Mouse (Mus musculus): ENCODE results near the gene Samhd1. TPM values are rescaled to one million over a fixed set of nuclear protein-coding genes. Genes with fewer than 3 reads are reported as not detected.

Gene Samhd1
- polyA plus RNA-seq, 1 experiment = 83.7 TPM

- Histone ChIP-seq H3K4me1 (ENCODE audit: control insufficient read depth, insufficient read depth, low read length) (no peaks in the 10 kb centered on the region; the same call in none of the 2 replicates), H3K4me3 (ENCODE audit: insufficient read depth, low read length) (no peak overlapping the region), H3K27ac (ENCODE audit: insufficient read depth, low read length) (no peak overlapping the region)
- TF ChIP-seq CTCF (IDR thresholded peaks at IDR 0.05; ENCODE audit: borderline replicate concordance, insufficient read depth, low read length) = no peak
- TF ChIP-seq POLR2A (IDR thresholded peaks at IDR 0.05; ENCODE audit: low read depth, low read length) = no peak
Measured at GRCm38 (mm10) chr2:157130813-157131514, 4.1 kb downstream of the Samhd1 start.

- TF ChIP-seq POLR2A (IDR thresholded peaks at IDR 0.05; ENCODE audit: low read depth, low read length) (no peak), CTCF (IDR thresholded peaks at IDR 0.05; ENCODE audit: borderline replicate concordance, insufficient read depth, low read length) (no peak)
- Histone ChIP-seq H3K27ac (ENCODE audit: insufficient read depth, low read length) (no peak overlapping the region), H3K4me1 (ENCODE audit: control insufficient read depth, insufficient read depth, low read length) (no peaks in the 10 kb centered on the region; the same call in none of the 2 replicates), H3K4me3 (ENCODE audit: insufficient read depth, low read length) (no peak overlapping the region)
Measured at GRCm38 (mm10) chr2:157129601-157130164, 5.4 kb downstream of the Samhd1 start.

GRCm38 (mm10) chr2:157129096-157129495 lies 6.0 kb downstream of the Samhd1 start:
- Histone ChIP-seq H3K4me1 (ENCODE audit: control insufficient read depth, insufficient read depth, low read length) (no peaks in the 10 kb centered on the region; the same call in none of the 2 replicates), H3K4me3 (ENCODE audit: insufficient read depth, low read length) (no peak overlapping the region), H3K27ac (ENCODE audit: insufficient read depth, low read length) (no peak overlapping the region)
- TF ChIP-seq POLR2A (IDR thresholded peaks at IDR 0.05; ENCODE audit: low read depth, low read length) = no peak
- no peak for TF ChIP-seq CTCF (IDR thresholded peaks at IDR 0.05; ENCODE audit: borderline replicate concordance, insufficient read depth, low read length)

GRCm38 (mm10) chr2:157128072-157128471 lies 7.0 kb downstream of the Samhd1 start:
- H3K27ac ChIP-seq (ENCODE audit: insufficient read depth, low read length) = no peak overlapping the region
- H3K4me3 ChIP-seq (ENCODE audit: insufficient read depth, low read length) = no peak overlapping the region
- no peaks in the 10 kb centered on the region; the same call in none of the 2 replicates for H3K4me1 ChIP-seq (ENCODE audit: control insufficient read depth, insufficient read depth, low read length)
- TF ChIP-seq POLR2A (IDR thresholded peaks at IDR 0.05; ENCODE audit: low read depth, low read length) (no peak), CTCF (IDR thresholded peaks at IDR 0.05; ENCODE audit: borderline replicate concordance, insufficient read depth, low read length) (peak; percentile 15; the same call in 1 of the 2 replicates)

GRCm38 (mm10) chr2:157127370-157127769 lies 7.7 kb downstream of the Samhd1 start:
- H3K27ac ChIP-seq (ENCODE audit: insufficient read depth, low read length) = no peak overlapping the region
- H3K4me3 ChIP-seq (ENCODE audit: insufficient read depth, low read length) = no peak overlapping the region
- no peaks in the 10 kb centered on the region for H3K4me1 ChIP-seq (ENCODE audit: control insufficient read depth, insufficient read depth, low read length)
- TF ChIP-seq CTCF (IDR thresholded peaks at IDR 0.05; ENCODE audit: borderline replicate concordance, insufficient read depth, low read length) = no peak
- TF ChIP-seq POLR2A (IDR thresholded peaks at IDR 0.05; ENCODE audit: low read depth, low read length) = no peak

GRCm38 (mm10) chr2:157125246-157125645 lies 9.8 kb downstream of the Samhd1 start:
- no peaks in the 10 kb centered on the region for H3K4me1 ChIP-seq (ENCODE audit: control insufficient read depth, insufficient read depth, low read length)
- H3K4me3 ChIP-seq (ENCODE audit: insufficient read depth, low read length) = no peak overlapping the region
- TF ChIP-seq CTCF (IDR thresholded peaks at IDR 0.05; ENCODE audit: borderline replicate concordance, insufficient read depth, low read length) = no peak
- TF ChIP-seq POLR2A (IDR thresholded peaks at IDR 0.05; ENCODE audit: low read depth, low read length) = no peak
- no peak overlapping the region for H3K27ac ChIP-seq (ENCODE audit: insufficient read depth, low read length)

GRCm38 (mm10) chr2:157121766-157122165 lies 13.3 kb downstream of the Samhd1 start:
- H3K27ac ChIP-seq (ENCODE audit: insufficient read depth, low read length) = no peak overlapping the region
- H3K4me3 ChIP-seq (ENCODE audit: insufficient read depth, low read length) = no peak overlapping the region
- no peak for TF ChIP-seq POLR2A (IDR thresholded peaks at IDR 0.05; ENCODE audit: low read depth, low read length)
- TF ChIP-seq CTCF (IDR thresholded peaks at IDR 0.05; ENCODE audit: borderline replicate concordance, insufficient read depth, low read length) = no peak
- no peaks in the 10 kb centered on the region for H3K4me1 ChIP-seq (ENCODE audit: control insufficient read depth, insufficient read depth, low read length)

GRCm38 (mm10) chr2:157119075-157119474 lies 16.0 kb downstream of the Samhd1 start:
- TF ChIP-seq POLR2A (IDR thresholded peaks at IDR 0.05; ENCODE audit: low read depth, low read length) = no peak
- TF ChIP-seq CTCF (IDR thresholded peaks at IDR 0.05; ENCODE audit: borderline replicate concordance, insufficient read depth, low read length) = no peak
- Histone ChIP-seq H3K4me3 (ENCODE audit: insufficient read depth, low read length) (no peak overlapping the region), H3K27ac (ENCODE audit: insufficient read depth, low read length) (no peak overlapping the region), H3K4me1 (ENCODE audit: control insufficient read depth, insufficient read depth, low read length) (no peaks in the 10 kb centered on the region)

GRCm38 (mm10) chr2:157118556-157118955 lies 16.5 kb downstream of the Samhd1 start:
- TF ChIP-seq CTCF (IDR thresholded peaks at IDR 0.05; ENCODE audit: borderline replicate concordance, insufficient read depth, low read length) = no peak
- TF ChIP-seq POLR2A (IDR thresholded peaks at IDR 0.05; ENCODE audit: low read depth, low read length) = no peak
- H3K4me3 ChIP-seq (ENCODE audit: insufficient read depth, low read length) = no peak overlapping the region
- H3K4me1 ChIP-seq (ENCODE audit: control insufficient read depth, insufficient read depth, low read length) = no peaks in the 10 kb centered on the region
- H3K27ac ChIP-seq (ENCODE audit: insufficient read depth, low read length) = no peak overlapping the region

GRCm38 (mm10) chr2:157116964-157117363 lies 18.1 kb downstream of the Samhd1 start:
- TF ChIP-seq CTCF (IDR thresholded peaks at IDR 0.05; ENCODE audit: borderline replicate concordance, insufficient read depth, low read length) = no peak
- no peak for TF ChIP-seq POLR2A (IDR thresholded peaks at IDR 0.05; ENCODE audit: low read depth, low read length)
- Histone ChIP-seq H3K4me3 (ENCODE audit: insufficient read depth, low read length) (no peak overlapping the region), H3K4me1 (ENCODE audit: control insufficient read depth, insufficient read depth, low read length) (no peaks in the 10 kb centered on the region), H3K27ac (ENCODE audit: insufficient read depth, low read length) (no peak overlapping the region)
